Mouse (Mus musculus) forebrain, postnatal 0 days (tissue): ENCODE measurements around the gene Cmpk1. TPM values are rescaled to one million over a fixed set of nuclear protein-coding genes. Genes with fewer than 3 reads are reported as not detected.

Experiments used
- ATAC-seq: fragments of 200-750 bp; cut with Nextera tagmentation; 2 replicates; pipeline ENCODE4 v1.8.0; 2017; ENCODE audit warnings: mild to moderate bottlenecking, moderate library complexity
- DNase-seq: peaks from one replicate; pipeline ENCODE4 v3.0.0-alpha.2; 2015
- H3K27ac ChIP-seq: fragments of 300-500 bp; sonication (generic); 2 replicates; pipeline ENCODE4 v1.5.1; 2014; ENCODE audit warnings: low read depth, mild to moderate bottlenecking, antibody characterized with exemption, low read length, moderate library complexity, mixed read lengths
- H3K27me3 ChIP-seq: fragments of 300-500 bp; sonication (generic); 2 replicates; pipeline ENCODE4 v1.6.1; 2014; ENCODE audit warnings: mild to moderate bottlenecking, low read length, mixed read lengths; ENCODE audit not compliant: insufficient read depth
- H3K36me3 ChIP-seq: fragments of 300-500 bp; sonication (generic); 2 replicates; pipeline ENCODE4 v1.6.1; 2014; ENCODE audit warnings: mild to moderate bottlenecking, moderate library complexity; ENCODE audit not compliant: insufficient read depth
- H3K4me1 ChIP-seq: fragments of 300-500 bp; sonication (generic); 2 replicates; pipeline ENCODE4 v1.6.1; 2014; ENCODE audit warnings: antibody characterized with exemption; ENCODE audit not compliant: insufficient read depth
- H3K4me2 ChIP-seq: fragments of 300-500 bp; sonication (generic); 2 replicates; pipeline ENCODE4 v1.6.1; 2014; ENCODE audit warnings: low read depth, mild to moderate bottlenecking, moderate library complexity
- H3K4me3 ChIP-seq: fragments of 300-500 bp; sonication (generic); 2 replicates; pipeline ENCODE4 v1.5.1; 2014; ENCODE audit warnings: low read depth, low read length, mixed read lengths
- H3K9ac ChIP-seq: fragments of 300-500 bp; sonication (generic); 2 replicates; pipeline ENCODE4 v1.6.1; 2014; ENCODE audit warnings: mild to moderate bottlenecking
- H3K9me3 ChIP-seq: fragments of 300-500 bp; sonication (generic); 2 replicates; pipeline ENCODE4 v1.6.1; 2016; ENCODE audit warnings: low read length
- CTCF ChIP-seq: sonication (generic); IDR thresholded peaks from 2 replicates; pipeline ENCODE4 v1.5.1; 2016; ENCODE audit warnings: antibody characterized with exemption, control low read depth, low read depth
- WGBS: fragments of 180-500 bp; shearing (Covaris S2); extraction: QIAGEN DNeasy Blood & Tissue Kit; methylation state at CpG from one replicate; pipeline ENCODE4 v1.1.7; 2014; 5-methylcytosine and 5-hydroxymethylcytosine counted together
- polyA plus RNA-seq: library from polyadenylated mRNA; unstranded; fragments of >200 nt; fragmentation: Nextera tagmentation; extraction: Ambion mirVana; gene quantifications from 2 replicates; pipeline ENCODE4 v1.2.1, GENCODE M21; 2015
- total RNA-seq: library from RNA; depleted of rRNA; stranded (reverse); fragments of >200 nt; gene quantifications from 2 replicates; pipeline ENCODE4 v1.2.3, GENCODE M21; 2014; rRNA removed

The Cmpk1 gene
- total RNA-seq (120 and 132 TPM in 2 replicates), polyA plus RNA-seq (181 and 208 TPM in 2 replicates)

GRCm38 (mm10) chr4:114986591-114987432 is at the start of gene Cmpk1:
Gene Cmpk1 (minus strand): TSS chr4:114987241.
- Histone ChIP-seq H3K27ac (peak within 1 kb of the TSS; percentile 99), H3K4me1 (no peaks in the 10 kb centered on the region; the same call in 1 of the 2 replicates), H3K36me3 (no peaks in the 10 kb centered on the region), H3K4me2 (peak within 1 kb of the TSS; percentile 72), H3K9ac (peak within 1 kb of the TSS; percentile 91), H3K27me3 (peaks cover 2% of the 10 kb centered on the region; the same call in 1 of the 2 replicates), H3K4me3 (peak within 1 kb of the TSS; percentile 68), H3K9me3 (no peaks in the 10 kb centered on the region)
- DNase-seq: peak; percentile 92
- WGBS: under 1% methylated on average over 92 of the region's 93 CpGs
- TF ChIP-seq CTCF: no peak
- ATAC-seq: peak; percentile 97

DNA sequence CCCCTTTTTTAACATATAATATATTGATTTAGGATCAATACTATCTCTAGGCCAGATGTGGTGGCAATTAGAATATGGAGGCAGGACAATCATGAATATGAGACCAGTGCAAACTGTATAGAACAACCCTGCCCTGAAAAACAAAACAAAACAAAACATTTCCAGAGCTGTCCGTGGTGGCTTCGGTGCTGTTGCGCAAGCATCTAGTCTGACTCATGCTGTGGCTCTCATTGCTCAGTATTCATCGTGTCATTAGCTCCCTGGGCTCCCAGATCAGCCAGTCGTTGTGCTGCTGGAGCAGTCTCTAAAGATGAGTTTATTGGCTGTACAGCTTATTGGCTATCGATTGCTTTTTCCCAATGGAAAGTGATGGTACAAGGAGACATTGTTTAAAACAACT is 48.0 kb upstream of the Cmpk1 start:
- no peaks in the 10 kb centered on the region for H3K9me3 ChIP-seq
- no peaks in the 10 kb centered on the region for H3K4me1 ChIP-seq
- no peaks in the 10 kb centered on the region for H3K36me3 ChIP-seq
- DNase-seq (no peak), ATAC-seq (no peak)
- no peak overlapping the region for H3K4me2 ChIP-seq
- no peak overlapping the region for H3K27ac ChIP-seq
- WGBS: 80% methylated on average over 6 of the region's 6 CpGs
- no peak for TF ChIP-seq CTCF
- no peaks in the 10 kb centered on the region for H3K27me3 ChIP-seq
- no peak overlapping the region for H3K4me3 ChIP-seq
- H3K9ac ChIP-seq: no peak overlapping the region

DNA sequence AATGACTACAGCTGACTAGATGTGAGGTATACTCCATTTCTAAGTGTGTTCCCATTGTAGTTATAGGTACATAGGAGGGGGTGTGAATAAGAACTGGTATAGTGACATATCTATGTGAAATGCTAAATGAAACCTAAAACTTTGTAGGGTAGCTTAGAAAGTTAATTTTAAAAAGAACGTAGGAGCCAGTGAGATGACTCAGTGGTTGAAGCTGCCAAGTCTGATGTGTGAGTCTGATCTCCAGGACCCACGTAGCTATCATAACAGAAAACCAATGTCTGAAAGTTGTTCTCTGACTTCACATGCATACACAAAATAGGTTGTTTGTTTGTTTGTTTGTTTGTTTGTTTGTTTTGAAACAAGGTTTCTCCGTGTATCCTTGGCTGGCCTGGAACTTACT is 33.0 kb upstream of the Cmpk1 start:
- H3K4me3 ChIP-seq: no peak overlapping the region
- 90% methylated on average over 3 of the region's 3 CpGs for WGBS

GRCm38 (mm10) chr4:115014276-115014675 is 27.2 kb upstream of the Cmpk1 start:
- Histone ChIP-seq H3K4me1 (no peaks in the 10 kb centered on the region), H3K4me2 (no peak overlapping the region), H3K27ac (no peak overlapping the region), H3K9me3 (no peaks in the 10 kb centered on the region), H3K27me3 (no peaks in the 10 kb centered on the region), H3K36me3 (no peaks in the 10 kb centered on the region), H3K9ac (no peak overlapping the region), H3K4me3 (no peak overlapping the region)
- 96% methylated on average over 3 of the region's 3 CpGs for WGBS
- DNase-seq: no peak
- no peak for ATAC-seq
- no peak for TF ChIP-seq CTCF

More for the DNA sequence above, 33.0 kb upstream of the Cmpk1 start:
- no peak for DNase-seq
- Histone ChIP-seq H3K4me1 (no peaks in the 10 kb centered on the region), H3K27me3 (no peaks in the 10 kb centered on the region), H3K9me3 (no peaks in the 10 kb centered on the region), H3K27ac (no peak overlapping the region), H3K36me3 (no peaks in the 10 kb centered on the region), H3K4me2 (no peak overlapping the region), H3K9ac (no peak overlapping the region)
- no peak for TF ChIP-seq CTCF
- no peak for ATAC-seq

GRCm38 (mm10) chr4:115000429-115000795 is 13.4 kb upstream of the Cmpk1 start:
- Histone ChIP-seq H3K4me3 (peak overlapping the region; percentile 52), H3K36me3 (no peaks in the 10 kb centered on the region), H3K27ac (no peak overlapping the region), H3K27me3 (no peaks in the 10 kb centered on the region), H3K9me3 (no peaks in the 10 kb centered on the region), H3K9ac (peak overlapping the region; percentile 43), H3K4me1 (0 out of 2 replicates have a peak, but pooled peaks cover 5% of the 10 kb centered on the region), H3K4me2 (peak overlapping the region; percentile 90)
- ATAC-seq: no peak
- no peak for DNase-seq
- no peak for TF ChIP-seq CTCF
- 2% methylated on average over 8 of the region's 8 CpGs for WGBS

DNA sequence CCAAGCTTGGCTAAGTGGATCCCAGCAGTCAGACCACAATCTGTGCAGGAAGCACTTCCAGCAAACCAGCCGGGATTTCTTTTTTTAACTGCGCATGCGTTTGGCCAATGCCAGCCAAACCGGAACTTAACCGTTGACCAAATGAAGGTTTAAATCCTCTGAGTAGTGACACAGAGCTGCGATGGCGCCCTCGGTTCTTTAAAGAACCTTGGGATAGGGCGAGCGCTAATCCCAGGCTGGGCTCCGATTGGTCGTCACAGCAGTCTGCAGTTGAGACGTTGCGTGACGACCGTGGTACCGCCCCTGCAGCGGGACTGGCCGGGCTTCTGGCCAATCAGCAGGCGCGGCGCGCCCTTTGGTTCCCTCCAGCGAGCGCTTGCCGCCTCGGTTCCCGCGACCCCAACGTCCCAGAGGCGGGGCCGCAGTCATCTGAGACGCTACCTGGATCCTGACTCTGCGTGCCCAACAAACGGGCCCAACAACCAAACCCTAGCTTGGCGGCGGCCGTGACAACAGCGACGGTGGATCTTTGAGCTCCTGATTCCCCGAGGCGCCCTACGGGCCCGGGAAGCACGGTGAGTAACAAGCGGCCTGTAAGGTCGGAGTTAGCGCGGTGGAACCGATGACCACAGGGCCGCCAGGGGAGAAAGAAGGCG is 12.9 kb upstream of the Cmpk1 start, which contains the start of gene Stil:
TSS of gene Stil (plus strand) at position 387 of the 656 bp plus-strand sequence.
- peak within 1 kb of the TSS; percentile 52 for H3K4me3 ChIP-seq
- no peaks in the 10 kb centered on the region for H3K27me3 ChIP-seq
- H3K4me2 ChIP-seq: peak within 1 kb of the TSS; percentile 90
- no peaks in the 10 kb centered on the region for H3K9me3 ChIP-seq
- peak within 1 kb of the TSS; percentile 60 for H3K9ac ChIP-seq
- 2% methylated on average over 52 of the region's 52 CpGs for WGBS
- peak; percentile 100 for ATAC-seq
- no peaks in the 10 kb centered on the region for H3K36me3 ChIP-seq
- peak; percentile 98 for DNase-seq
- peak within 1 kb of the TSS; percentile 90 for H3K27ac ChIP-seq
- H3K4me1 ChIP-seq: 0 out of 2 replicates have a peak, but pooled peaks cover 5% of the 10 kb centered on the region
- peak; percentile 16; the same call in 1 of the 2 replicates for TF ChIP-seq CTCF

GRCm38 (mm10) chr4:114999445-114999772 is 12.4 kb upstream of the Cmpk1 start:
- peak overlapping the region; percentile 52 for H3K4me3 ChIP-seq
- peak overlapping the region; percentile 90 for H3K27ac ChIP-seq
- H3K4me2 ChIP-seq: peak overlapping the region; percentile 90
- peak overlapping the region; percentile 60 for H3K9ac ChIP-seq
- TF ChIP-seq CTCF: no peak
- 8% methylated on average over 9 of the region's 9 CpGs for WGBS
- no peak for DNase-seq
- H3K4me1 ChIP-seq: 0 out of 2 replicates have a peak, but pooled peaks cover 5% of the 10 kb centered on the region
- no peaks in the 10 kb centered on the region for H3K27me3 ChIP-seq
- ATAC-seq: no peak; the same call in 1 of the 2 replicates
- H3K9me3 ChIP-seq: no peaks in the 10 kb centered on the region
- H3K36me3 ChIP-seq: no peaks in the 10 kb centered on the region
